Mouse (Mus musculus) spleen, adult 2 months (tissue): ENCODE results near the gene Mcpt8.

Source experiments
- CTCF ChIP-seq: fragments of 200-500 bp; IDR thresholded peaks from 2 replicates; pipeline ENCODE4 v1.5.1; 2011; ENCODE audit warnings: mild to moderate bottlenecking, inconsistent platforms; ENCODE audit not compliant: insufficient read depth, insufficient read length, insufficient replicate concordance; ENCODE audit errors: extremely low read depth
- POLR2A ChIP-seq: fragments of 200-500 bp; IDR thresholded peaks from 2 replicates; pipeline ENCODE4 v1.6.1; 2011; ENCODE audit warnings: low read depth, low read length, inconsistent platforms

GRCm38 (mm10) chr14:56123516-56123915, 38.4 kb upstream of the Mcpt8 start:
- TF ChIP-seq POLR2A (no peak), CTCF (no peak)
